Mouse (Mus musculus) retina, embryonic 14.5 days (tissue): ENCODE measurements at regions not wholly inside any gene's neighbourhood (a gene's known extent, or its start where the extent isn't known, plus 50 kb on each side); places are given as distances from the start of the nearest gene placed in this dataset.
A peak's percentile ranks its signal among the peaks of the same experiment; 100 is the strongest.

ENCODE experiments used
- DNase-seq: peaks from one replicate; pipeline ENCODE4 v3.0.0-alpha.2; 2015; ENCODE audit warnings: low spot score

GRCm38 (mm10) chr7:129049726-129050125 lies 207.1 kb upstream of the Plpp4 start:
- DNase-seq, result no peak

GRCm38 (mm10) chr7:129050675-129051074 lies 206.2 kb upstream of the Plpp4 start:
- DNase-seq, result no peak

GRCm38 (mm10) chr7:129066891-129067290 lies 189.9 kb upstream of the Plpp4 start:
- no peak for DNase-seq

- DNase-seq, result no peak
Measured at GRCm38 (mm10) chr7:129068137-129068536, 188.7 kb upstream of the Plpp4 start.

- DNase-seq, result no peak
Measured at GRCm38 (mm10) chr7:129079786-129080185, 177.0 kb upstream of the Plpp4 start.

- peak; percentile 52 for DNase-seq
Measured at GRCm38 (mm10) chr7:129091441-129091840, 165.4 kb upstream of the Plpp4 start.

- no peak for DNase-seq
Measured at GRCm38 (mm10) chr7:129096374-129097069, 160.3 kb upstream of the Plpp4 start.

- peak; percentile 2 for DNase-seq
Measured at GRCm38 (mm10) chr7:129102437-129102836, 154.4 kb upstream of the Plpp4 start.

- DNase-seq, result no peak
Measured at GRCm38 (mm10) chr7:129134176-129134575, 122.7 kb upstream of the Plpp4 start.

GRCm38 (mm10) chr7:129134661-129135215 lies 122.1 kb upstream of the Plpp4 start:
- DNase-seq, result peak; percentile 8

GRCm38 (mm10) chr7:129137303-129137990 lies 119.4 kb upstream of the Plpp4 start:
- DNase-seq, result no peak

GRCm38 (mm10) chr7:129141942-129142598 lies 114.8 kb upstream of the Plpp4 start:
- no peak for DNase-seq

- no peak for DNase-seq
Measured at GRCm38 (mm10) chr7:129142599-129142949, 114.3 kb upstream of the Plpp4 start.

- no peak for DNase-seq
Measured at GRCm38 (mm10) chr7:129155577-129155976, 101.3 kb upstream of the Plpp4 start.

GRCm38 (mm10) chr7:129169971-129170370 lies 86.9 kb upstream of the Plpp4 start:
- DNase-seq, result no peak

- DNase-seq, result no peak
Measured at GRCm38 (mm10) chr7:129190933-129191332, 65.9 kb upstream of the Plpp4 start.

- DNase-seq, result no peak
Measured at GRCm38 (mm10) chr7:129207029-129207428, 49.8 kb upstream of the Plpp4 start.
